In the genomic region with DNA sequence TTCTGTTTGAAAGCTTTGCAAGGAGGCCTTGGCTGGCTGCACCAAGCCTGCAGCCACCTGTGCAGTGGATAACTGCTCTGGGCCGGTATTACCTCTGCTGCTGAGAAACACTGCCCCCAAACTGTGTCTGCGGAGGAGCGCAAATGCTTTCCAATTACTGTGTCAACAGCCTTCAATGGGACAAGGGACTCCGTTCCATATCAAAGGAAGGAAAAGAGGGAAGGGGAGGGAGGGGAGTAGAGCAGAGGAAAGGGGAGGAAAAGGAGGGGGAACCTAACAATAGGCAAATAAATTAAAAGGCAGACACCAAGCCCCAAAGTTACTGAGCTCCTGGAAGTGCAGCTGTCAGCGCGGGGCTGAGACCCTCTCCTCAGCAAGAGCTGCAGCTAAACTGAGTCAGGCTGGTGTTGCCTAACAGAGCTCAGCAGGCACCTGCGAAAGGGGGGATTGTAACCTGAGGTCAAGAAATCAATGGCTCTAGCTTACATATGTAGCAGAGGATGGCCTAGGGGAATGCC, we compare ENCODE assay signal across 11 mouse cellular contexts. TPM values are rescaled to one million over a fixed set of nuclear protein-coding genes. Genes with fewer than 3 reads are reported as not detected.
DNase-seq lines count a peak whose midpoint lies in the region; ATAC-seq and TF ChIP-seq lines count a peak whose summit lies in the region.
"Had no signal": no experiment of that assay in that cellular context is flagged by ENCODE, and none has a peak within 500 bp of the region (broad histone marks: within the 10 kb centered on the region; RNA-seq: fewer than 3 reads in every experiment).

No protein-coding gene starts in this region.

- no peaks in the 10 kb centered on the region for H3K79me2 ChIP-seq in heart, adult 2 months (replicated peaks; ENCODE audit: control insufficient read depth, insufficient read depth, low read length)

- H3K27ac ChIP-seq in heart, embryonic 14.5 days (replicated peaks in 1 of 2; ENCODE audit: control insufficient read depth in 1 of 2, insufficient read depth in 1 of 2, low read depth in 2 of 2, low read length in 2 of 2), result peak overlapping the region in 1 of 2 experiments; percentile 37; a peak in 1 of 4 replicates
- no peak overlapping the region for H3K27ac ChIP-seq in heart, adult 2 months
- no peak overlapping the region for H3K27ac ChIP-seq in hindbrain, embryonic 16.5 days (ENCODE audit: low read depth, low read length)
- H3K27ac ChIP-seq: liver, embryonic 15.5 days had no signal

- TF ChIP-seq POLR2A in heart, adult 2 months (IDR thresholded peaks at IDR 0.05; ENCODE audit: insufficient read depth, low read depth, low read length), result no peak

- no peaks in the 10 kb centered on the region for H3K27me3 ChIP-seq in heart, embryonic 14.5 days (ENCODE audit: control insufficient read depth, insufficient read depth, low read length)
- no peaks in the 10 kb centered on the region for H3K27me3 ChIP-seq in heart, adult 2 months (ENCODE audit: control insufficient read depth, insufficient read depth, low read length)
- peaks cover 4% of the 10 kb centered on the region; the same call in 1 of the 2 replicates for H3K27me3 ChIP-seq in E14TG2a.4 (ENCODE audit: insufficient read depth, low read length)
- no peaks in the 10 kb centered on the region for H3K27me3 ChIP-seq in hindbrain, embryonic 16.5 days (replicated peaks; ENCODE audit: control insufficient read depth, insufficient read depth, low read length)
- H3K27me3 ChIP-seq: liver, embryonic 15.5 days had no signal

- DNase-seq in heart, adult 2 months, result no peak
- DNase-seq in embryo, embryonic 11 days, result peak; percentile 47
- DNase-seq in adrenal gland, adult 18-20 months (ENCODE audit: low spot score in 2 of 2), result no peak
- no peak for DNase-seq in thymus, postnatal 4 days
- DNase-seq in layer of hippocampus, adult 9-10 months (ENCODE audit: low spot score), result no peak
- DNase-seq: cerebellum, adult 18-20 months; layer of hippocampus, postnatal 36 days had no signal

- intact Hi-C loops in heart, adult 2 months (cut with DNase I), result no loop called here

- no peaks in the 10 kb centered on the region; a peak in 2 of 4 replicates for H3K4me1 ChIP-seq in heart, embryonic 14.5 days (ENCODE audit: control insufficient read depth in 2 of 2, insufficient read depth in 2 of 2, low read length in 2 of 2)
- H3K4me1 ChIP-seq in heart, adult 2 months (ENCODE audit: control insufficient read depth, insufficient read depth, low read length), result no peaks in the 10 kb centered on the region
- H3K4me1 ChIP-seq in E14TG2a.4 (replicated peaks; ENCODE audit: low read depth, low read length), result peaks cover 23% of the 10 kb centered on the region
- H3K4me1 ChIP-seq in hindbrain, embryonic 16.5 days (ENCODE audit: control insufficient read depth, insufficient read depth, low read depth, low read length), result no peaks in the 10 kb centered on the region; the same call in 1 of the 2 replicates
- H3K4me1 ChIP-seq: liver, embryonic 15.5 days had no signal

- no peak overlapping the region for H3K9ac ChIP-seq in heart, embryonic 14.5 days (ENCODE audit: low read length)
- H3K9ac ChIP-seq in heart, adult 2 months (ENCODE audit: low read depth, low read length), result no peak overlapping the region
- no peak overlapping the region for H3K9ac ChIP-seq in hindbrain, embryonic 16.5 days (ENCODE audit: low read depth, low read length)
- H3K9ac ChIP-seq: liver, embryonic 15.5 days had no signal

- H3K4me2 ChIP-seq in heart, embryonic 14.5 days (ENCODE audit: low read length), result no peak overlapping the region
- no peak overlapping the region for H3K4me2 ChIP-seq in hindbrain, embryonic 16.5 days (ENCODE audit: low read length)
- H3K4me2 ChIP-seq: liver, embryonic 15.5 days had no signal

- ATAC-seq in heart, embryonic 14.5 days (ENCODE audit: insufficient number of reproducible peaks, insufficient read depth, low FRiP score, low read depth), result peak; percentile 59
- peak; percentile 64; the same call in 1 of the 2 replicates for ATAC-seq in hindbrain, embryonic 16.5 days

- H3K36me3 ChIP-seq in heart, embryonic 14.5 days (ENCODE audit: control insufficient read depth, insufficient read depth, low read length), result no peaks in the 10 kb centered on the region
- no peaks in the 10 kb centered on the region for H3K36me3 ChIP-seq in heart, adult 2 months (ENCODE audit: control insufficient read depth, insufficient read depth, low read length)
- no peaks in the 10 kb centered on the region for H3K36me3 ChIP-seq in E14TG2a.4 (ENCODE audit: insufficient read depth, low read length)
- no peaks in the 10 kb centered on the region for H3K36me3 ChIP-seq in hindbrain, embryonic 16.5 days (ENCODE audit: control insufficient read depth, insufficient read depth, low read length)
- H3K36me3 ChIP-seq: liver, embryonic 15.5 days had no signal

- H3K4me3 ChIP-seq in heart, embryonic 14.5 days (ENCODE audit: control insufficient read depth in 1 of 2, insufficient read depth in 1 of 2, low read depth in 1 of 2, low read length in 2 of 2), result no peak overlapping the region
- H3K4me3 ChIP-seq in heart, adult 2 months, result no peak overlapping the region
- H3K4me3 ChIP-seq in E14TG2a.4 (replicated peaks; ENCODE audit: low read length), result peak overlapping the region; percentile 58
- H3K4me3 ChIP-seq in hindbrain, embryonic 16.5 days (ENCODE audit: low read length), result no peak overlapping the region
- H3K4me3 ChIP-seq: liver, embryonic 15.5 days had no signal

- 11% methylated on average over 7 of the region's 7 CpGs for WGBS in heart, embryonic 14.5 days
- WGBS in heart, adult 2 months, result 21% methylated on average over 7 of the region's 7 CpGs
- 4% methylated on average over 7 of the region's 7 CpGs for WGBS in hindbrain, embryonic 16.5 days

- H3K9me3 ChIP-seq in heart, embryonic 14.5 days (ENCODE audit: control insufficient read depth, low read length), result no peaks in the 10 kb centered on the region
- H3K9me3 ChIP-seq in E14TG2a.4 (ENCODE audit: low read length), result no peaks in the 10 kb centered on the region
- H3K9me3 ChIP-seq in hindbrain, embryonic 16.5 days (ENCODE audit: control insufficient read depth, low read length), result no peaks in the 10 kb centered on the region
- H3K9me3 ChIP-seq: liver, embryonic 15.5 days had no signal

- TF ChIP-seq CTCF in heart, adult 2 months (IDR thresholded peaks at IDR 0.05), result no peak
- TF ChIP-seq CTCF in E14TG2a.4 (conservative IDR thresholded peaks at IDR 0.05; ENCODE audit: low read length), result no peak; the same call in 1 of the 2 replicates

- TF ChIP-seq EP300 in heart, adult 2 months (IDR thresholded peaks at IDR 0.05; ENCODE audit: insufficient read depth, low read depth, low read length), result no peak

RNA-seq across cellular contexts. Expression of gene Ttc29, which starts 54.9 kb away (rescaled TPM):
- polyA plus RNA-seq in heart, embryonic 14.5 days (2014; fragmentation: Nextera tagmentation; extraction: Ambion mirVana), result not detected in 2 replicates
- not detected for total RNA-seq in heart, adult 2 months (2021)
- 0.49 TPM in 1 of 2 replicates, not detected in the other for polyA plus RNA-seq in heart, adult 2 months (2012; rRNA removed)
- polyA plus RNA-seq in hindbrain, embryonic 16.5 days (2015; fragmentation: Nextera tagmentation; extraction: Ambion mirVana), result 0.79 and 1.2 TPM in 2 replicates
- total RNA-seq in adrenal gland, adult 18-20 months (2021), result not detected
- total RNA-seq: layer of hippocampus, postnatal 36 days had no signal
- polyA plus RNA-seq: liver, embryonic 15.5 days had no signal
